Mouse (Mus musculus) MEL (cell line): Measurements from ENCODE around the gene Syn2. TPM values are rescaled to one million over a fixed set of nuclear protein-coding genes. Genes with fewer than 3 reads are reported as not detected.

Source experiments
- DNase-seq: peaks from one replicate; pipeline ENCODE4 v3.0.0; 2011; ENCODE audit warnings: low read depth, low spot score
- H3K27ac ChIP-seq: 2 replicates; pipeline ENCODE4 v1.5.1; 2012; ENCODE audit warnings: low read depth, mild to moderate bottlenecking, control low read depth, low read length, moderate library complexity; ENCODE audit not compliant: control insufficient read depth
- H3K27me3 ChIP-seq, 2 experiments: fragments of 150-350 bp in 1 of 2; sonication (generic) in 1 of 2; 2 replicates each; pipeline ENCODE4 v1.6.1; 2012; ENCODE audit warnings: low read length in 2 of 2, mild to moderate bottlenecking in 2 of 2, improper control_type of control experiment in 1 of 2, moderate library complexity in 1 of 2; ENCODE audit not compliant: insufficient read depth in 2 of 2, control insufficient read depth in 1 of 2
- H3K36me3 ChIP-seq, 2 experiments: 2 replicates each; pipeline ENCODE4 v1.6.1; 2012 to 2014; ENCODE audit warnings: low read length in 2 of 2, improper control_type of control experiment in 1 of 2, inconsistent platforms in 1 of 2, mild to moderate bottlenecking in 1 of 2; ENCODE audit not compliant: insufficient read depth in 2 of 2, control insufficient read depth in 1 of 2
- H3K4me1 ChIP-seq, 2 experiments: fragments of 150-350 bp in 1 of 2; sonication (generic) in 1 of 2; 2 replicates each; pipeline ENCODE4 v1.6.1; 2012; ENCODE audit warnings: low read length in 2 of 2, improper control_type of control experiment in 1 of 2, mild to moderate bottlenecking in 1 of 2; ENCODE audit not compliant: insufficient read depth in 2 of 2, control insufficient read depth in 1 of 2
- H3K4me3 ChIP-seq, 2 experiments: fragments of 150-350 bp in 1 of 2; sonication (generic) in 1 of 2; 2 replicates each; pipeline ENCODE4 v1.5.1; 2012; ENCODE audit warnings: low read depth in 2 of 2, low read length in 2 of 2, mild to moderate bottlenecking in 2 of 2, moderate library complexity in 2 of 2, control low read depth in 1 of 2, improper control_type of control experiment in 1 of 2; ENCODE audit not compliant: control insufficient read depth in 1 of 2, insufficient read depth in 1 of 2
- H3K79me2 ChIP-seq: 2 replicates; pipeline ENCODE4 v1.6.1; 2012; ENCODE audit warnings: mild to moderate bottlenecking, low read length, moderate library complexity; ENCODE audit not compliant: control insufficient read depth, poor library complexity, insufficient read depth
- H3K9ac ChIP-seq: 2 replicates; pipeline ENCODE4 v1.6.1; 2012; ENCODE audit warnings: low read depth, mild to moderate bottlenecking, control low read depth, low read length, moderate library complexity; ENCODE audit not compliant: control insufficient read depth, poor library complexity, severe bottlenecking
- H3K9me3 ChIP-seq: fragments of 150-350 bp; sonication (generic); replicated peaks from 2 replicates; pipeline ENCODE4 v1.6.1; 2012; ENCODE audit warnings: mild to moderate bottlenecking, low read length, improper control_type of control experiment, moderate library complexity; ENCODE audit not compliant: insufficient read depth
- BHLHE40 ChIP-seq: IDR thresholded peaks from 2 replicates; pipeline ENCODE4 v1.6.1; 2012; ENCODE audit warnings: low read depth, mild to moderate bottlenecking, inconsistent platforms, low read length, improper control_type of control experiment, borderline replicate concordance
- CHD1 ChIP-seq: IDR thresholded peaks from 2 replicates; pipeline ENCODE4 v1.6.1; 2012; ENCODE audit warnings: low read depth, mild to moderate bottlenecking, inconsistent platforms, low read length, improper control_type of control experiment
- CHD2 ChIP-seq: IDR thresholded peaks from 2 replicates; pipeline ENCODE4 v1.6.1; 2011; ENCODE audit warnings: low read length, improper control_type of control experiment
- ELF1 ChIP-seq: IDR thresholded peaks from 2 replicates; pipeline ENCODE4 v1.6.1; 2014; ENCODE audit warnings: low read depth, mild to moderate bottlenecking, inconsistent platforms, low read length, improper control_type of control experiment, moderate library complexity
- GABPA ChIP-seq: IDR thresholded peaks from 2 replicates; pipeline ENCODE4 v1.6.1; 2012; ENCODE audit warnings: low read depth, mild to moderate bottlenecking, inconsistent platforms, low read length, improper control_type of control experiment, moderate library complexity
- GATA1 ChIP-seq: IDR thresholded peaks from 2 replicates; pipeline ENCODE4 v1.6.1; 2011; ENCODE audit warnings: low read depth, low read length, improper control_type of control experiment
- HCFC1 ChIP-seq: IDR thresholded peaks from 2 replicates; pipeline ENCODE4 v1.6.1; 2012; ENCODE audit warnings: low read depth, mild to moderate bottlenecking, inconsistent platforms, low read length, improper control_type of control experiment, moderate library complexity
- JUND ChIP-seq: IDR thresholded peaks from 2 replicates; pipeline ENCODE4 v1.6.1; 2011; ENCODE audit warnings: low read depth, mild to moderate bottlenecking, improper control_type of control experiment, low read length
- KAT2A ChIP-seq: conservative IDR thresholded peaks from 2 replicates; pipeline ENCODE4 v1.6.1; 2012; ENCODE audit warnings: low read depth, low read length, improper control_type of control experiment, inconsistent platforms
- MAFK ChIP-seq: IDR thresholded peaks from 2 replicates; pipeline ENCODE4 v1.6.1; 2011; ENCODE audit warnings: low read depth, mild to moderate bottlenecking, low read length, improper control_type of control experiment, borderline replicate concordance
- MAX ChIP-seq: IDR thresholded peaks from 2 replicates; pipeline ENCODE4 v1.6.1; 2011; ENCODE audit warnings: low read length, improper control_type of control experiment
- MAZ ChIP-seq: IDR thresholded peaks from 2 replicates; pipeline ENCODE4 v1.6.1; 2012; ENCODE audit warnings: low read depth, mild to moderate bottlenecking, inconsistent platforms, low read length, improper control_type of control experiment
- MXI1 ChIP-seq: IDR thresholded peaks from 2 replicates; pipeline ENCODE4 v1.6.1; 2011; ENCODE audit warnings: mild to moderate bottlenecking, low read depth, low read length, improper control_type of control experiment
- MYC ChIP-seq: IDR thresholded peaks from 2 replicates; pipeline ENCODE4 v1.6.1; 2011; ENCODE audit warnings: low read depth, mild to moderate bottlenecking, low read length, improper control_type of control experiment, moderate library complexity
- POLR2A ChIP-seq, 2 experiments: IDR thresholded peaks; 2 replicates each; pipeline ENCODE4 v1.6.1; 2011 to 2012; ENCODE audit warnings: low read length in 2 of 2, mild to moderate bottlenecking in 2 of 2, control low read depth in 1 of 2, improper control_type of control experiment in 1 of 2, low read depth in 1 of 2, moderate library complexity in 1 of 2; ENCODE audit not compliant: control insufficient read depth in 1 of 2, insufficient read depth in 1 of 2, poor library complexity in 1 of 2
- POLR2AphosphoS5 ChIP-seq: IDR thresholded peaks from 2 replicates; pipeline ENCODE4 v1.6.1; 2012; ENCODE audit warnings: low read depth, borderline replicate concordance, mild to moderate bottlenecking, inconsistent platforms, low read length, moderate library complexity, mixed read lengths
- RCOR1 ChIP-seq: IDR thresholded peaks from 2 replicates; pipeline ENCODE4 v1.6.1; 2012; ENCODE audit warnings: low read depth, mild to moderate bottlenecking, inconsistent platforms, low read length, improper control_type of control experiment
- TAL1 ChIP-seq: IDR thresholded peaks from 2 replicates; pipeline ENCODE4 v1.6.1; 2012; ENCODE audit warnings: mild to moderate bottlenecking, inconsistent platforms, low read length, moderate library complexity, mixed read lengths
- TCF12 ChIP-seq: IDR thresholded peaks from 2 replicates; pipeline ENCODE4 v1.6.1; 2014; ENCODE audit warnings: low read depth, mild to moderate bottlenecking, inconsistent platforms, low read length, improper control_type of control experiment, moderate library complexity
- ZKSCAN1 ChIP-seq: IDR thresholded peaks from 2 replicates; pipeline ENCODE4 v1.6.1; 2012; ENCODE audit warnings: low read depth, mild to moderate bottlenecking, inconsistent platforms, low read length, improper control_type of control experiment, moderate library complexity
- ZMIZ1 ChIP-seq: IDR thresholded peaks from 2 replicates; pipeline ENCODE4 v1.6.1; 2012; ENCODE audit warnings: low read depth, mild to moderate bottlenecking, inconsistent platforms, low read length, improper control_type of control experiment, moderate library complexity
- ZNF384 ChIP-seq: IDR thresholded peaks from 2 replicates; pipeline ENCODE4 v1.6.1; 2012; ENCODE audit warnings: low read depth, mild to moderate bottlenecking, inconsistent platforms, low read length, improper control_type of control experiment
- polyA plus RNA-seq, 2 experiments: library from polyadenylated mRNA; stranded (reverse) in 1 of 2; unstranded in 1 of 2; fragments of >175 nt in 1 of 2; fragments of >200 nt in 1 of 2; gene quantifications; 2 replicates each; pipeline versions ENCODE4 v1.2.1 to v1.2.4; 2012; ENCODE audit warnings: low replicate concordance in 2 of 2, low read depth in 1 of 2; ENCODE audit not compliant: insufficient read length in 2 of 2, insufficient read depth in 1 of 2, missing spikeins in 1 of 2
- total RNA-seq: library from RNA; depleted of rRNA; stranded (reverse); fragments of 300-350 nt; gene quantifications from 2 replicates; pipeline ENCODE4 v1.2.3, GENCODE M21; 2012

Gene Syn2
- total and polyA plus RNA-seq, 3 experiments = not detected

DNA sequence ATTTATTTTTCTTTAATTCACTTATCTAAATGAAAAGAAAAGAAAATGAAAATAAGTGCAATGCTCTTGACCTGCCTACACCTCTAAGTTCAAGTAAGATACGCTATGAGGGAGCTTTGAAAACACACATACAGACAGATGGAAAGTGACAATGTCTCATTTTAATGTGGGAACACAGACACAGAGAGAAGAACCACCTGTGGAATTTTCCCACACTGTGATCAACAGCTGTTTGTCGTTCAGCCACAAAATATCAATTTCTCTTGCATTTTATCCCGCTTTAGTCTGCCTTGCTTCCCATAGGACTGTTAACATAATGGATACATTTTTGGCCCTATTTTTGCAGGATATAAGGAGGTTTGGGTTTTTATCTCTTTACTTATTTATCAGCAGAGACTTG is 76.1 kb downstream of the Syn2 start:
- no peak for DNase-seq
- Histone ChIP-seq H3K4me1 (no peaks in the 10 kb centered on the region), H3K36me3 (no peaks in the 10 kb centered on the region), H3K9me3 (no peaks in the 10 kb centered on the region), H3K27ac (no peak overlapping the region), H3K4me3 (no peak overlapping the region), H3K79me2 (no peaks in the 10 kb centered on the region), H3K9ac (no peak overlapping the region), H3K27me3 (peaks cover 0 to 4% of the 10 kb centered on the region in 2 experiments; a peak in 3 of 4 replicates)
- TF ChIP-seq RCOR1 (no peak), KAT2A (no peak), BHLHE40 (no peak), CHD2 (no peak), POLR2A (IDR thresholded peaks at IDR 0.05; ENCODE audit: control insufficient read depth in 1 of 2, insufficient read depth in 1 of 2, low read depth in 1 of 2, low read length in 2 of 2, poor library complexity in 1 of 2) (no peak), ELF1 (no peak), TCF12 (no peak), POLR2AphosphoS5 (no peak), GATA1 (no peak), MAZ (no peak), ZNF384 (no peak), GABPA (no peak), MYC (no peak), TAL1 (no peak), MXI1 (no peak), MAFK (no peak), JUND (no peak), MAX (no peak), CHD1 (no peak), ZMIZ1 (no peak)

DNA sequence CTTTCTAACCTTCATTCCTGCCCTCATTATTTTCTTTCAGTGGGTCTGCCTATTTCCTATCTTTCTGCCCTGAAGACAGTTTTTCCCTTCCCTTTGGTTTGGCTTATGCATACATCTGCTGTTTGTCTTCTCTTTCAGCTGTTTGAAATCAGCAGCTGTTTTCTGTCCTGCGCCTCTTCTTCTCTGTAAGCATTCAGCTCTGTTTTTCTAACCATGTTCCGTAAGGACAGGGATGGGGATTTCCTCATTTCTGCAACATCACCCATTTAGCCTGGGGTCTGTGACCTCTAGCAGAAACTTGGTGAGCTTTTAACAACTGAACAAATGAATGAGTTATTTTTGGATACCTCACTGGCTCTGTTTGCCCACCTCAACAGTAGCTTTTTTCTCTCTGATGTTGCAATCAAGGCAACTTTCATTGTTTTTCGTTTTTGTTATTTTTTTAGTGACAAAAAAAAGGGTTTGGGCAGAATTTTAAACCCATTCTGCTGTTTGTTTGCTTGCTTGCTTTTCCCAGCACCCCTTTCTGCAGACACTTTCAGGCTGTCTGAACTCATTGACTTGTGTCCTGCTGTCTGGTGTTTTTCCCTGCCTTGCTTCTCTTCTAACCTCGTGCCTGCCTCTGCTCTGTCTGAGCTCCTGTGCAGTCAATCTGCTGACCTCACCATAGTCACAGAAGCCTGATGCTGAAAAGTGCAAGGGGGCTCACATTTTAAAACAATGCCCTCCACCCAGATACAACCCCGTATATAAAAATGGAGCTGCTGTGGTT is 77.6 kb downstream of the Syn2 start:
- H3K79me2 ChIP-seq = no peaks in the 10 kb centered on the region
- no peak for DNase-seq
- no peaks in the 10 kb centered on the region for H3K9me3 ChIP-seq
- no peak overlapping the region for H3K9ac ChIP-seq
- H3K4me3 ChIP-seq = no peak overlapping the region
- no peaks in the 10 kb centered on the region for H3K36me3 ChIP-seq
- no peaks in the 10 kb centered on the region for H3K4me1 ChIP-seq
- TF ChIP-seq MXI1 (no peak), MAX (no peak), GABPA (no peak), ZKSCAN1 (no peak), HCFC1 (no peak)
- peaks cover 4% of the 10 kb centered on the region in 2 experiments; a peak in 3 of 4 replicates for H3K27me3 ChIP-seq
- no peak overlapping the region for H3K27ac ChIP-seq
